Mouse (Mus musculus) T-helper 1 cell (primary cell): ENCODE data around the gene Scrt2.

Source experiments
- in situ Hi-C: fragments of 300-600 bp; cut with MboI, MseI; formaldehyde crosslinking; loops from one replicate; pipeline ENCODE4 v1.15.1; 2025; ENCODE audit warnings: high pct_unique_total_duplicates

Scrt2 gene

DNA sequence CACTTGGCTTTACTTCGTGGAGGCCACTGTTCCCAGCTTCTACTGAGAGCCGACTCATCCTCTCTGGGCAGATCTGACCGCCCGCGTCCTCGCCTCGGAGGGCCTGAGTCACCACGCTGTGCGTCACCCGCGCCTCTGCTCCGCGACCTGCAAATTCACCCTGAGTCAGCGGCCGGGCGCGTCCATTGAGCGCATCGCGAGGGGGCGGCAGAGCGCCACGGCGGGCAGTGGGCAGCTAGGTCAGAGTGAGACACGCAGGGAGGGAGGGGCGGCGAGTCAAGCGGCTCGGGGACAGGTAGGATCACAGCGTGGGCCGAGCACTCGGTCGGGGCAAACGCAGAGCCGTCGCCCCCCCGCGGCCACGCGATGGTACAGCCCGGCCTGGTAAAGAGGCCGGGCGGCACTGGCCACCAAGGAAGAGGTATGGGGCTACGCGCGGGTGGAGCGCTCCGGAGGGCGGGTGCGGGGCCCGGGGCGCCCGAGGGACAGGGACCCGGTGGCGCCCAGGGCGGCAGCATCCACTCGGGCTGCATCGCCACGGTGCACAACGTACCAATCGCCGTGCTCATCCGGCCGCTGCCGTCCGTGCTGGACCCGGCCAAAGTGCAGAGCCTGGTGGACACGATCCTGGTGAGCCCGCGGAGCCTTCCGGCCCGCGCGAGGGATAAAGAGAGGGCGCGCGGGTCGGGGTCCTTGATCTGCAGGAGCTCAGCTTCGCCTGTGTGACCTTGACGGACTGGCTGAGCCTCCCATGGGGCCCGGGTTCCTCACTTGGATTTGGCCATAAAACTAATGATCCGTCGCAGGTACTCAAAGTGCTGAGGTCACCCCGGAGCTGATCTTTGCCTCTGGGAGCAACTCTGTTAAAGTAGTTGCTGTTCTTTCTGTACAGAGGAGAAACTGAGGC, 24.2 kb downstream of the Scrt2 start, which contains the start of gene Srxn1:
Gene Srxn1 (plus strand): TSS at position 199 of the 907 bp plus-strand sequence.
- in situ Hi-C loops = loop anchor here (5.0 kb wide), 2 partner anchors 92 to 262 kb away; no protein-coding TSS in a partner anchor

DNA sequence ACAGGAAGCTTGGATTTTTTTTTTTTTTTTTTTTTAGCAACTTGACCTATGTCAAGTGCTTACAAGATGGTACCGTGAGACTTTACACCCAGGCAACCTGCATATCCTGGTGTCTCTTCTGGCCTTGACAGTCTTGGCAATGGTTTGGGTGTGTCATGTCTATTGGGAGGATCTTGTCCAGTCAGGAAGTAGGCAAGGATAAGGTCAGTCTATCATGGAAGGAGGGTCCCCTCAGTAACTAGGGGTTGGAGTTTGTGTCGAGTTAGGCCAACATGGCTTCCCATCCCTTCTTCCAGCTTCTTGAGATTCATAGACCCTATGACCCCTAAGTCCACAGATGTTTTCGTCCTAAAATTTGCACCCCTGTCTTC, 24.9 kb downstream of the Scrt2 start:
- in situ Hi-C loops = loop anchor here (5.0 kb wide), 2 partner anchors 91 to 261 kb away; no protein-coding TSS in a partner anchor

GRCm38 (mm10) chr2:152106597-152106996, 25.3 kb downstream of the Scrt2 start:
- in situ Hi-C loops = loop anchor here (5.0 kb wide), 2 partner anchors 91 to 261 kb away; no protein-coding TSS in a partner anchor

GRCm38 (mm10) chr2:152108702-152109101, 27.4 kb downstream of the Scrt2 start:
- in situ Hi-C loops = loop anchor here (5.0 kb wide), 2 partner anchors 89 to 259 kb away; no protein-coding TSS in a partner anchor

DNA sequence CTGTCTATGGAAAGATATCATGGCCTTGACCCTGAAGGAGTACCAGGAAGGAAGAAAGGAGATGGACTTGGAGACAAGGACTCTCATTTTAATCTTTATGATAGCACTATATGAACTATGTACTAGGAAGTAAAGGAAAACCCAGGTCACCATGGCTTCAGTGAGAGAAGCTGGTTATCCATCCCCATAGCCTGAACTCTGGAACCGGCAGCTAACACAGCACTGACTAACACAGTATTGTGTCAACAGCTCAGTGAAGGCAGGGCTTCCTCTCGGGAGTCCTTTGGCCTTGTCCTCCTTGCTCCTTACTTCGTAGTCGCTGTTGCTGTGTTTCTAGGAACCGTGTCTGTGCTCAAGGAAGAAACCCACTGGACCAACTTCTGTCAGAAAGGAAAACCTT, 28.1 kb downstream of the Scrt2 start:
- in situ Hi-C loops = loop anchor here (5.0 kb wide), 2 partner anchors 88 to 258 kb away; no protein-coding TSS in a partner anchor

GRCm38 (mm10) chr2:152111311-152111710, 30.0 kb downstream of the Scrt2 start:
- in situ Hi-C loops = no loop called here

DNA sequence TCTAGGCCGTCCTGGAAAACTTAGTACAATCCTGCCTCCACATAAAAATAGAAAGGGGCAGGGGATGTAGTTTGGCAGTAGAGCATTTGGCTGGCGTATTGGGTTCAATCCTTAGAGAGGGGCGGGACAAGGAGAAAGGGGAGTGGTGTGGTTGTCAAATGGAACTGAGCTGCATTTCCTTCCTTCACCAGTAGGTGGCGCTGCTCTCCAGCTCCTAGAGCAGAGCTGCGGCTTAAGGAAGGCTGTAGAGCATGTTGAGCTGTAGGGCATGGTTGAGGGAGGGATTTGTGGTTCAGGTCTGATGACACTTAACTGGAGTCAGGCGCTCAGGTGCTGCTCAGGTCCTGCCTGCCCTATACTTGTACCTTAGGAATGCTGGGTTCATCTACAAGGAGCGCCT, 30.6 kb downstream of the Scrt2 start:
- in situ Hi-C loops = no loop called here

- in situ Hi-C loops = no loop called here
Measured at GRCm38 (mm10) chr2:152112490-152112889, 31.2 kb downstream of the Scrt2 start.

GRCm38 (mm10) chr2:152112970-152113369, 31.6 kb downstream of the Scrt2 start:
- in situ Hi-C loops = no loop called here

GRCm38 (mm10) chr2:152114057-152114975, 33.0 kb downstream of the Scrt2 start:
- in situ Hi-C loops = no loop called here

DNA sequence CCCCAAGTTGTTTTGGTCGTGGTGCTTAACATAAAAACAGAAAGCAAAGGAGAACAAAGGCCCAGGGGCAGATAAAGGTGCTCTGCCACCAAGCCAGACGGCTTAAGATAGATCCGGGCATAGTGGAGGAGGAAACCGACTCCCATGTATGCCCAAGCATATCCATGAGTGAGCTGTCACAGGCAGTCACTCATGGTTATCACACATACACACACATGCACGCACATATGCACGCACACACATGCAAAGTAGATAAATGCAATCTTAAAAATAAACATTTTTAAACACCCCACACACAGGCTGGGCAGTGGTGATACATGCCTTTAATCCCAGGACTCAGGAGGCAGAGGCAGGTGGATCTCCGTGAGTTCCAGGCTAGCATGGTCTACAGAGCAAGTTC, 36.4 kb downstream of the Scrt2 start:
- in situ Hi-C loops = no loop called here

GRCm38 (mm10) chr2:152119228-152119865, 38.0 kb downstream of the Scrt2 start:
- in situ Hi-C loops = no loop called here

GRCm38 (mm10) chr2:152122896-152123295, 41.6 kb downstream of the Scrt2 start:
- in situ Hi-C loops = no loop called here

DNA sequence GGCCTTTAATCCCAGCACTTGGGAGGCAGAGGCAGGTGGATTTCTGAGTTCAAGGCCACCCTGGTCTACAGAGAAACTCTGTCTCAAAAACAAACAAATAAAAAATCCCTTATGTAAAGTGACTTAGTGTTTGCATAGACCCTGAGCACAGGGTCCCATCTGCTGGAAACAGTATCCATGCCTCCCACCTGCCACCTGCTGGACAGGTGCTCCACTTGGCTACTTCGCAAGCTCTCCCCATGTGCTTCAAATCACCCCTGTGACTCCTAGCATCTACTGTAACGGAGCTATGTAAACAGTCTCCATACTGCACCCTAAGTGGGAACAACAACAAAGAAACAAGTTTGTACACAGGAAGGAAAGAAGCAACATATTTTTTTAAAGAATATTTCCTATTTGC, 47.3 kb downstream of the Scrt2 start:
- in situ Hi-C loops = no loop called here

DNA sequence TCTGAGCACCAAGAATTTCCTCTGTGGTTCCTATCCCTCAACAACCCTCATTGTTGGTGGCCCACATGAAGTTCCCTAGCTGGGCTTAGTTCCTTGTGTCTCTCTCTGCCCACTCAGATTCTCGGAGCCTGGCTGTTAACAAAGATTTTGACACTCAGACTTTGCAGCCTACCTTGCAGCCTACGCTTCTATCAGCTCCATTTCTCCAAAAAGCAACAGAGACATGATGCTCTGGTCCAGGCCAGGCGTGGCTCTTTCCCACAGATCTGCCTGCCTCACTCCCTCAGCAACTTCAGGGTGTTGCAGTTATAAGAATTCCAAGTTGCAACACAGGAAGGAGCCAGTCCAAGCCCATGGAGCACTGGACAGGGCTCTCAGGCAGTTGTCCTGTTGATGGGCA, 48.4 kb downstream of the Scrt2 start:
- in situ Hi-C loops = no loop called here

DNA sequence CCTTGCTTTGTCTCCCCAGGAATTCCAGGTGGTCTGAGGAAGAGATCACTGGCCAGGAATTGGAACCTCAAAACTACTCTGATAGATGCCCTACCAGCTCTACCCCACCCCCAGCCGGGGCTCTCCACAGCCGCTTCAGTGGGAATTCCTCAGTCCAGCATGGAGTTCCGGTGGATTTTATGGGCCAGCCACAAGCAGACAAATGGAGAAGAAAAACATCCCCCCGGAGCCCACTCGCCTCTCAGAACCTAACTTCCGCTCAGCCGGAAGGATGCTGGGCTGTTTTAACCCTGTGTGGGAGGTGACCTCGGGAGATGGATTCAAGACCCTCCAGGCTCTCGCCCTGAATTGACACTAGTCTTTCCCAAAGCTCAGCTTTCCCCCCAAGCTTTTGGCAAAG, 50.7 kb downstream of the Scrt2 start:
- in situ Hi-C loops = no loop called here

GRCm38 (mm10) chr2:152132691-152133090, 51.4 kb downstream of the Scrt2 start:
- in situ Hi-C loops = no loop called here

DNA sequence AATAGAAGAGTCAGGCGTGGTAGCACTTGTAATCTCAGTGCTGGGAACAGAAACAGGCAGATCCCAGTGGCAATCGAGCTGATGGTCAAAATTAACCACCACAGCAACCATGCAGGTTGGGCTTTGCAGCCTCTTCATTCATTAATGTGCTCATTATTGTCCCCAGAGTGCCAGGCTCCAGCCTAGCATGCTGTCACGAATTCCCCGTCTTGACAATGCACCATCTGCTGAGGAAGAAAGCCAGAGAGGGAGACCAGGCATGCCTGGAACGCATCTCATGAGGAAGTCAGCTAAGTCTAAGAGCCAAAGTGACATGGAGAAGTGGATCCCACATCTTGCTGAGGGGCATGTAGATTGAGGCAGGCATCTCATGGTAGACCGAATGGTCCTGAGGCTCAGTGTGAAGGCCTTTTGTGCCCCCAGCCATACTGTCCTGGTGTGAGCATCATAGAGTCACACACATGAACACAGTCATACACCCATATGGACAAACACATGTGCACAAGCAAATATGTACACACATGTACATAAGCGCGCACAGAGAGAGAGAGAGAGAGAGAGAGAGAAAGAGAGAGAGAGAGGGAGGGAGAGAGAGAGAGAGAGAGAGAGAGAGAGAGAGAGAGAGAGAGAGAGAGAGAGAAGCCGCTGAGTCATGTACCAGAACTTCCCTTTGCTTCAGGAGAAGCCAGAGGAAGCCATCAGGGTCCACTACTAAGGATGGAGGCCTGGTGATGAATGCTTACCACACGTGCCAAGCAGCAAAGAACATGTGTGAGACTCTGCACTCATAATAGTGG, 58.1 kb downstream of the Scrt2 start:
- in situ Hi-C loops = no loop called here

- in situ Hi-C loops = no loop called here
Measured at GRCm38 (mm10) chr2:152140941-152141340, 59.6 kb downstream of the Scrt2 start.

DNA sequence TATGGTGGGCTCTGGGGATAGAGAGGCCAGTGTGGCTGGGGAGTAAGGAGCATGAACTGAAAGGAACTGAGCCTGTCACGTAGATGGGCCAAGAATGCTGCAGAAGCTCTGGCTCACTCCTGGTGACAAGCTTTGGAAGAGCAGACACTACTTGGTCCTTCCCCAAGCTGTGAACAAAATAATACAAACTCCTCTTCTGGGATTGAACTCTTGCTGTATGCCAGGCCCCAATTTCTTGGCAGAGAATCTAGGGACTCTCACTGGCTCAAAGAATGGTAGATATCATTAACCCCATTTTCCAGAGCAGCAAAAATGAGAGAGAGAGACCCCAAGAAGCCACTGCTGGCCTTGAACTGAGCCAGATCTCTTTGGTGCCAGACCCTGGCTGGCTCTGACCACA, 60.2 kb downstream of the Scrt2 start:
- in situ Hi-C loops = no loop called here

GRCm38 (mm10) chr2:152142046-152142445, 60.7 kb downstream of the Scrt2 start:
- in situ Hi-C loops = no loop called here
